Mouse (Mus musculus) neural tube, embryonic 12.5 days (tissue): ENCODE results near the gene 2200002D01Rik. TPM values are rescaled to one million over a fixed set of nuclear protein-coding genes. Genes with fewer than 3 reads are reported as not detected.

Experiments used
- ATAC-seq: fragments of 200-750 bp; cut with Nextera tagmentation; 2 replicates; pipeline ENCODE4 v1.8.0; 2017; ENCODE audit warnings: low read depth, mild to moderate bottlenecking, moderate TSS enrichment, moderate library complexity; ENCODE audit not compliant: low FRiP score
- H3K27ac ChIP-seq: fragments of 300-500 bp; sonication (generic); 2 replicates; pipeline ENCODE4 v1.5.1; 2016
- H3K27me3 ChIP-seq: fragments of 300-500 bp; sonication (generic); replicated peaks from 2 replicates; pipeline ENCODE4 v1.6.1; 2016; ENCODE audit warnings: mild to moderate bottlenecking
- H3K36me3 ChIP-seq: fragments of 300-500 bp; sonication (generic); 2 replicates; pipeline ENCODE4 v1.6.1; 2016; ENCODE audit warnings: mild to moderate bottlenecking
- H3K4me1 ChIP-seq: fragments of 300-500 bp; sonication (generic); 2 replicates; pipeline ENCODE4 v1.6.1; 2016
- H3K4me2 ChIP-seq: fragments of 300-500 bp; sonication (generic); replicated peaks from 2 replicates; pipeline ENCODE4 v1.6.1; 2016; ENCODE audit warnings: mild to moderate bottlenecking
- H3K4me3 ChIP-seq: fragments of 300-500 bp; sonication (generic); 2 replicates; pipeline ENCODE4 v1.5.1; 2016
- H3K9ac ChIP-seq: fragments of 300-500 bp; sonication (generic); 2 replicates; pipeline ENCODE4 v1.6.1; 2016; ENCODE audit warnings: mild to moderate bottlenecking
- H3K9me3 ChIP-seq: fragments of 300-500 bp; sonication (generic); 2 replicates; pipeline ENCODE4 v1.6.1; 2016; ENCODE audit warnings: mild to moderate bottlenecking
- WGBS: fragments of 180-500 bp; shearing (Covaris S2); methylation state at CpG from one replicate; pipeline ENCODE4 v1.1.7; 2016; 5-methylcytosine and 5-hydroxymethylcytosine counted together
- polyA plus RNA-seq: library from polyadenylated mRNA; unstranded; fragments of >200 nt; fragmentation: Nextera tagmentation; extraction: Ambion mirVana; gene quantifications from 2 replicates; pipeline ENCODE4 v1.2.1, GENCODE M21; 2016

Gene 2200002D01Rik
- polyA plus RNA-seq: 1.6 and 1.7 TPM in 2 replicates

DNA sequence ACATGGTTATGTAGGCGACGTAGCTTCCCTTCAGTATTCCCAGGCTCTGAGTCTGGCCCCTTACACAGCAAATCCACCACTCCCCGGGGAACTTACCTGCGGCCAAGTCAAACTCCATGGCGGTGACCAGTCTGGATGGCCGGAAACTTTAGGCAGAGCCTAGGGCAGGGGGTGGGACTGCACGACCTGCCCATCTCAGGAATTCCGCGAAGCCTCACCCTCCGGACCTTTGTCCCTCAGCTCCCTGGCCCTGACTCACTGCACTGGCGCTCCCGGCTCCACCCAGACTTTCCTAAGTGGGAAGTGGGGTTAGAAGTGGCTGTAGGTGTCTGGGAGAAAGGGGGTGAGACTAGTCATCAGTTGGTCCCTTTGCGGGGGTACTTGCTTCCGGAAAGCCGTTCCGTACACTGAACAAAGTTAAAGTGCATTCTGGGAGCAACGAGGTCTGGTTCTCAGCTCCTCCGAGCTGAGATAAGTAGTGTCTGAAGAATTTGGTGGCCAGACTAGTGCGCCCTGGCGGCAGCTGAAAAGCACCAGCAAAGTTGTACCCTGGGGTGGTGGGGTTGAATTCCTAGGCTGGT lies at the start of gene 2200002D01Rik:
TSS of gene 2200002D01Rik (minus strand) at position 206 of the 581 bp plus-strand sequence.
- WGBS: 9% methylated on average over 20 of the region's 20 CpGs

DNA sequence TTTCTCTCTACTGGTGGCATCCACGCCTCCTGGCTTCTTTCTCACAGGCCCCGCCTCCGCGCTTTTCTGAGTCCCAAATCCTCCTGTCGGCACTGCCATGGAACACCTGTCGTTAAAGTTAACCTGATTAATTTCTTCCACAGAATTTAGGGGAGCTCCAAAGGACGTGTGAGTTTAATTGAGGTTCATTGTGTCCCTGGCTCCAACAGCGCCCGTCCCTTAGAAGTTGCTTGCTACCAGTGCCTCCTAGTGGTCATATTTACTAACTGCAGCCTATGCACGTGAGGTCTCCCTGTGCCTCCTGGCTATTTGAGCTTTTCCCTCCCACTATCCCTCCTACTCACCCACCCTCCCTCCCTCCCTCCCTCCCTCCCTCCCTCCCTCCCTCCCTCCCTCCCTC lies 48.7 kb upstream of the 2200002D01Rik start:
- ATAC-seq: no peak
- H3K36me3 ChIP-seq: no peaks in the 10 kb centered on the region
- no peaks in the 10 kb centered on the region for H3K9me3 ChIP-seq
- H3K4me3 ChIP-seq: no peak overlapping the region
- no peaks in the 10 kb centered on the region for H3K27me3 ChIP-seq
- H3K4me2 ChIP-seq: no peak overlapping the region; the same call in 1 of the 2 replicates
- no peak overlapping the region for H3K9ac ChIP-seq
- H3K27ac ChIP-seq: no peak overlapping the region
- H3K4me1 ChIP-seq: peaks cover 16% of the 10 kb centered on the region
- 13% methylated on average over 10 of the region's 10 CpGs for WGBS

More for the DNA sequence above, at the start of gene 2200002D01Rik:
- H3K27me3 ChIP-seq: peaks cover 18% of the 10 kb centered on the region
- peak within 1 kb of the TSS; percentile 15; the same call in 1 of the 2 replicates for H3K4me3 ChIP-seq
- no peaks in the 10 kb centered on the region for H3K9me3 ChIP-seq
- 0 out of 2 replicates have a peak within 1 kb of the TSS, but pooled peaks have one; percentile 41 for H3K9ac ChIP-seq
- no peak for ATAC-seq
- no peak within 1 kb of the TSS for H3K27ac ChIP-seq
- H3K4me2 ChIP-seq: peak within 1 kb of the TSS; percentile 51
- 0 out of 2 replicates have a peak, but pooled peaks cover 7% of the 10 kb centered on the region for H3K4me1 ChIP-seq
- peaks cover 21% of the 10 kb centered on the region for H3K36me3 ChIP-seq

- Histone ChIP-seq H3K27me3 (no peaks in the 10 kb centered on the region), H3K27ac (no peak overlapping the region), H3K4me1 (peaks cover 25% of the 10 kb centered on the region), H3K4me3 (no peak overlapping the region), H3K9ac (no peak overlapping the region), H3K4me2 (no peak overlapping the region), H3K36me3 (no peaks in the 10 kb centered on the region), H3K9me3 (no peaks in the 10 kb centered on the region)
- WGBS: 83% methylated on average over 24 of the region's 24 CpGs
- no peak for ATAC-seq
Measured at GRCm38 (mm10) chr7:29295861-29296647, 47.8 kb upstream of the 2200002D01Rik start.

DNA sequence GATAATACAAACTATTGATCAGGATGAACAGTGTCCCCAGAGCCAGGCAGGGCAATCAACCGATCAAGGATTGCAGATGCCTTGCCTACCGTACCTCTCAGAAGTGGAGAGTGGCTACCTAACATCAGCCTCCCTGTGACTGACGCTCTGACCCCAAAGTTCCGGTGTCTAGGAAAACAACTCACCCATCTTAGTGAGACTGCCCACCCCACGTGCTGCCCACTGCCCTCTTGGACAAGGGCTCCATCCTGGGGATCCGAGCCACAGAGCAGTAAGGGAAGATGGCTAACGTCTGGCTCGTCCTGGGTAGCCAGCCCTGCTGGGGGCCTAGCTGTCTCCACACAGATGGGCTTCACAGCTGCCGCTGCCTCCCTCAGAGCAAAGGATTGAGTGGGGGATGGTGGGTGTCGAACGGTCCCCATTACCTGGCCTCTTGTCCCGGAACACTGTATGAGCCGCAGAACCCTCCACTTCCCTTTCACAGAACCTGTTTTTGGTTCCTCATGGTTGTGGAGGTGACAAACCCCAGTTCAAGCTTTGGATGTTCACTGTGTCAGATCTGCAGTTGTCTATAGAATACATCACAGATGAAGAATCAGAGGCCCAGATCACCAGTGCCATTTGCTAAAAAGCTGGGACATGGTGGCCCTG lies 46.0 kb upstream of the 2200002D01Rik start:
- no peaks in the 10 kb centered on the region for H3K9me3 ChIP-seq
- H3K27me3 ChIP-seq: 0 out of 2 replicates have a peak, but pooled peaks cover 3% of the 10 kb centered on the region
- WGBS: 61% methylated on average over 13 of the region's 13 CpGs
- H3K27ac ChIP-seq: no peak overlapping the region; the same call in 1 of the 2 replicates
- no peak overlapping the region for H3K4me2 ChIP-seq
- H3K4me1 ChIP-seq: peaks cover 37% of the 10 kb centered on the region
- no peaks in the 10 kb centered on the region for H3K36me3 ChIP-seq
- no peak for ATAC-seq
- no peak overlapping the region for H3K4me3 ChIP-seq
- H3K9ac ChIP-seq: no peak overlapping the region

GRCm38 (mm10) chr7:29293131-29294065 lies 45.1 kb upstream of the 2200002D01Rik start:
- no peak for ATAC-seq
- peak overlapping the region; percentile 27; the same call in 1 of the 2 replicates for H3K4me2 ChIP-seq
- peak overlapping the region; percentile 44; the same call in 1 of the 2 replicates for H3K9ac ChIP-seq
- no peaks in the 10 kb centered on the region for H3K36me3 ChIP-seq
- H3K9me3 ChIP-seq: no peaks in the 10 kb centered on the region
- 15% methylated on average over 19 of the region's 19 CpGs for WGBS
- H3K4me3 ChIP-seq: no peak overlapping the region
- 0 out of 2 replicates have a peak, but pooled peaks cover 3% of the 10 kb centered on the region for H3K27me3 ChIP-seq
- peaks cover 38% of the 10 kb centered on the region for H3K4me1 ChIP-seq
- H3K27ac ChIP-seq: peak overlapping the region; percentile 47; the same call in 1 of the 2 replicates

DNA sequence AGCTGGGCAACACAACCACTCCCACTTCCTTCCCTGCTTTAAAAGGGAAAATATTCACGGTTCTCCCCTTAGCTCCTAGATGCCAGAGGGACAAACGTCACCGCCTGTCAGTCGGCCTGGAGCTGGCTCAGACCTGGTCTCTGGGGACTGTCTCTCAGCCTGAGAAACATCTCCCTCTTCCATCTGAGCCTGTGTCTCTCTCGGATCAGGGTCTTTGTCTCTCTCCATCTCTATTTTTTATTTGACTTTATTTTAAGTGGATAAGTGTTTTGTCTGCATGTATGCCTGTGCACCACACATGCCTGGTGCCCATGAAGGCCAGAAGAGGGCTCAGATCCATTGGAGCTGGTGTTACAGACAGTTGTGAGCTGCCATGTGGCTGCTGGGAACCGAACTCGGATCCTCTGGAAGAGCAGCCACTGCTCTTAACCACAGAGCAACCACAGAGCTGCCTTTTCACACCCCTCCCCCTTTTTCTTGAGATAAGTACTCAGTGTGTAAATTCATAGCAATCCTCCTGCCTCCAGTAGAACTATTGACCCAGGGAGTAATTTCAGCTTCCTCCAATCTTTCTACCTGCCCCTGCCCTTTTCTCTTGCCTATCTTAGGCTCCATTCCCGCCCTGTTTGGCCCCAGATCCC lies 44.3 kb upstream of the 2200002D01Rik start:
- WGBS: 20% methylated on average over 8 of the region's 8 CpGs
- no peaks in the 10 kb centered on the region for H3K9me3 ChIP-seq
- H3K27me3 ChIP-seq: 0 out of 2 replicates have a peak, but pooled peaks cover 3% of the 10 kb centered on the region
- H3K4me3 ChIP-seq: no peak overlapping the region
- peak overlapping the region; percentile 88 for H3K4me2 ChIP-seq
- H3K4me1 ChIP-seq: peaks cover 38% of the 10 kb centered on the region
- peak overlapping the region; percentile 51 for H3K27ac ChIP-seq
- H3K36me3 ChIP-seq: no peaks in the 10 kb centered on the region
- no peak overlapping the region for H3K9ac ChIP-seq
- no peak; the same call in 1 of the 2 replicates for ATAC-seq

- Histone ChIP-seq H3K27me3 (0 out of 2 replicates have a peak, but pooled peaks cover 5% of the 10 kb centered on the region), H3K4me2 (peak overlapping the region; percentile 88), H3K27ac (peak overlapping the region; percentile 51; the same call in 1 of the 2 replicates), H3K9me3 (no peaks in the 10 kb centered on the region), H3K4me1 (peaks cover 38% of the 10 kb centered on the region), H3K9ac (0 out of 2 replicates have a peak overlapping the region, but pooled peaks have one; percentile 27), H3K4me3 (no peak overlapping the region), H3K36me3 (no peaks in the 10 kb centered on the region)
- 13% methylated on average over 7 of the region's 7 CpGs for WGBS
- ATAC-seq: peak; percentile 38
Measured at GRCm38 (mm10) chr7:29291616-29292457, 43.6 kb upstream of the 2200002D01Rik start.

DNA sequence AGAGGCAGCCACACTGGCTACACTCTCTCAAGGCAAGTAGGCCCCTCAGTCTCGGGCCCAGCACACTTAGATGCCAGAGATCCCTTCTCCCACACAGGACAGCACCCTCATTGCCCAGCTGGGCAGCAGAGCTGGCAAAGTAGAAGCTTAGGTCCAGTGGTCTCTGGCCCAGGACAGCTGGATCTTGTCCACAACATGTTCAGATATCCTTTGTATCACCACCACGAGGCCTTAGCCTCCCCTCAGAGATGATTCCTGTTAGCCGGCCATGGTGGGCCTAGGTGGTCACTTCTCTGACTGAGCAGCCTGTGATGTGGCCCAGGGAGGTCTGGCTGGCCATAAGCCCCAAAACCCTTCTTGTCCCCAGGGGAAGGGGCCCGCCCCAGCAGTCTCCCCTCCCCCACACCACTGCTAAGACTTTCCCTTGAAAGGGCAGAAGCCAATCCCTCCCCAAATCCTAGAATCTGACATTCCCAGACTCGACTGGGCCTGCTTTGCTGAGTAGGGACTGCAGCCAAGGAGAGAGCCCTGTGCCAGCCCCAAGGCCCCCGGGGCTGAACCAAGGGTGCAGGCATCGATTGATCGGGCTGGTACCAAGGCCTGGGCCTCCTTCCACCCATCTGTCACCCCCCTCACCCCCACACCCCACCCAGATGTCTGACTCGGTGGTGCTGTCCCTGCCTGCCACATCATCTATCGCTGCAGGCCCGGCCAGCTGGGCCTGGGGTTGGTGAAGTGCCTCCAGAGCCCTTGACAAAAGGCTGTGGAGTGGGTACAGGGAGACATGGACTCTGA lies 42.6 kb upstream of the 2200002D01Rik start:
- no peak overlapping the region for H3K9ac ChIP-seq
- ATAC-seq: no peak; the same call in 1 of the 2 replicates
- no peaks in the 10 kb centered on the region for H3K9me3 ChIP-seq
- H3K4me3 ChIP-seq: no peak overlapping the region
- no peaks in the 10 kb centered on the region for H3K36me3 ChIP-seq
- peak overlapping the region; percentile 88 for H3K4me2 ChIP-seq
- H3K27me3 ChIP-seq: 0 out of 2 replicates have a peak, but pooled peaks cover 5% of the 10 kb centered on the region
- H3K27ac ChIP-seq: peak overlapping the region; percentile 47
- whole genome bisulfite sequencing: 38% methylated on average over 11 of the region's 11 CpGs
- H3K4me1 ChIP-seq: peaks cover 38% of the 10 kb centered on the region

- ATAC-seq: no peak
- 0 out of 2 replicates have a peak overlapping the region, but pooled peaks have one; percentile 4 for H3K27ac ChIP-seq
Measured at GRCm38 (mm10) chr7:29289856-29290255, 41.6 kb upstream of the 2200002D01Rik start.

More at GRCm38 (mm10) chr7:29289856-29290255, 41.6 kb upstream of the 2200002D01Rik start:
- no peaks in the 10 kb centered on the region for H3K36me3 ChIP-seq
- peak overlapping the region; percentile 88 for H3K4me2 ChIP-seq
- no peaks in the 10 kb centered on the region for H3K9me3 ChIP-seq
- peaks cover 38% of the 10 kb centered on the region for H3K4me1 ChIP-seq
- H3K4me3 ChIP-seq: peak overlapping the region; percentile 41
- no peak overlapping the region for H3K9ac ChIP-seq
- H3K27me3 ChIP-seq: peaks cover 8% of the 10 kb centered on the region; the same call in 1 of the 2 replicates
- WGBS: 79% methylated on average over 6 of the region's 6 CpGs
